Mouse (Mus musculus) liver, embryonic 11.5 days (tissue): Measurements from ENCODE around the gene Nkiras2. TPM values are rescaled to one million over a fixed set of nuclear protein-coding genes. Genes with fewer than 3 reads are reported as not detected.

Experiments
- ATAC-seq: fragments of 200-750 bp; cut with Nextera tagmentation; replicated peaks from 2 replicates; pipeline ENCODE4 v1.8.0; 2017; ENCODE audit warnings: moderate number of reproducible peaks, mild to moderate bottlenecking, moderate TSS enrichment, moderate library complexity; ENCODE audit not compliant: low FRiP score
- DNase-seq: peaks from one replicate; pipeline ENCODE4 v3.0.0-alpha.2; 2017; ENCODE audit warnings: low spot score
- H3K27ac ChIP-seq: fragments of 300-500 bp; sonication (generic); 2 replicates; pipeline ENCODE4 v1.5.1; 2014; ENCODE audit warnings: mild to moderate bottlenecking, low read depth, low read length, control low read depth
- H3K27me3 ChIP-seq: fragments of 300-500 bp; sonication (generic); replicated peaks from 2 replicates; pipeline ENCODE4 v1.6.1; 2014; ENCODE audit warnings: low read length, mixed read lengths; ENCODE audit not compliant: control insufficient read depth, insufficient read depth
- H3K36me3 ChIP-seq: fragments of 300-500 bp; sonication (generic); 2 replicates; pipeline ENCODE4 v1.6.1; 2014; ENCODE audit warnings: mild to moderate bottlenecking, low read length, moderate library complexity, mixed read lengths; ENCODE audit not compliant: control insufficient read depth, insufficient read depth
- H3K4me1 ChIP-seq: fragments of 300-500 bp; sonication (generic); replicated peaks from 2 replicates; pipeline ENCODE4 v1.6.1; 2014; ENCODE audit warnings: low read length, mixed read lengths; ENCODE audit not compliant: control insufficient read depth, insufficient read depth
- H3K4me2 ChIP-seq: fragments of 300-500 bp; sonication (generic); 2 replicates; pipeline ENCODE4 v1.6.1; 2014; ENCODE audit warnings: mild to moderate bottlenecking, control low read depth, moderate library complexity
- H3K4me3 ChIP-seq: fragments of 300-500 bp; sonication (generic); 2 replicates; pipeline ENCODE4 v1.5.1; 2014; ENCODE audit warnings: low read depth, low read length, control low read depth
- H3K9ac ChIP-seq: fragments of 300-500 bp; sonication (generic); 2 replicates; pipeline ENCODE4 v1.6.1; 2014; ENCODE audit warnings: low read depth, low read length, control low read depth
- H3K9me3 ChIP-seq: fragments of 300-500 bp; sonication (generic); 2 replicates; pipeline ENCODE4 v1.6.1; 2016; ENCODE audit warnings: low read length, inconsistent platforms, mixed read lengths; ENCODE audit not compliant: control insufficient read depth
- WGBS: fragments of 180-500 bp; shearing (Covaris S2); extraction: QIAGEN DNeasy Blood & Tissue Kit; methylation state at CpG from one replicate; pipeline ENCODE4 v1.1.7; 2014; 5-methylcytosine and 5-hydroxymethylcytosine counted together
- polyA plus RNA-seq: library from polyadenylated mRNA; unstranded; fragments of >200 nt; fragmentation: Nextera tagmentation; extraction: Ambion mirVana; gene quantifications from 2 replicates; pipeline ENCODE4 v1.2.1, GENCODE M21; 2014

Gene Nkiras2
- 35.4 and 36.5 TPM in 2 replicates for polyA plus RNA-seq

GRCm38 (mm10) chr11:100618761-100619484 is at the start of gene Nkiras2:
TSS of gene Nkiras2 (plus strand) at chr11:100619244.
- H3K4me2 ChIP-seq, result peak within 1 kb of the TSS; percentile 91
- H3K4me3 ChIP-seq, result peak within 1 kb of the TSS; percentile 91
- no peaks in the 10 kb centered on the region for H3K27me3 ChIP-seq
- DNase-seq (peak; percentile 77), ATAC-seq (peak; percentile 76)
- H3K27ac ChIP-seq, result peak within 1 kb of the TSS; percentile 95
- H3K36me3 ChIP-seq, result no peaks in the 10 kb centered on the region
- H3K9me3 ChIP-seq, result no peaks in the 10 kb centered on the region
- H3K9ac ChIP-seq, result peak within 1 kb of the TSS; percentile 94
- under 1% methylated on average over 36 of the region's 36 CpGs for WGBS
- H3K4me1 ChIP-seq, result peaks cover 29% of the 10 kb centered on the region

DNA sequence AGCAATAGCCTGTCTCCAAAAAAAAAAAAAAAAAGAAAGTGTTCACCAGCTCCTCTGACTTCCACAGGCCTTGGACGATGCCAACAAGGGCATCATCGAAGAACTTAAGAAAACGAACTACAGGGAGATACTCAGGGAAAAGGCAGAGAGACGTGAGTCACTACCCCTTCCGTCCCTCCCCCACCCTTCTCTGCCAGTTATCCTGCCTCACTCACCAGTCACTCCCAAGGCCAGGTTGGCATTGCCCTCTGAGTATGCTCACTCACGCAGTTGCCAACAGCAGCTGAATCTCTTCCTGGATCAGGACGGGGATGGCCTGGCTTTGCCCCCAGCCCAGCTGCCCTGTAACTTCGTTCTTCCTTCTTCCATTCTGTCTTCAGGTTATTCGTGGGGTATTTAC is 49.3 kb upstream of the Nkiras2 start:
- Histone ChIP-seq H3K4me2 (no peak overlapping the region), H3K36me3 (no peaks in the 10 kb centered on the region), H3K4me1 (peaks cover 15% of the 10 kb centered on the region), H3K9ac (no peak overlapping the region), H3K27ac (no peak overlapping the region), H3K4me3 (no peak overlapping the region), H3K27me3 (0 out of 2 replicates have a peak, but pooled peaks cover 2% of the 10 kb centered on the region), H3K9me3 (no peaks in the 10 kb centered on the region)
- WGBS, result 61% methylated on average over 9 of the region's 9 CpGs
- DNase-seq, result no peak
- ATAC-seq, result no peak

- peak overlapping the region; percentile 21; the same call in 1 of the 2 replicates for H3K4me3 ChIP-seq
- no peak overlapping the region for H3K27ac ChIP-seq
- H3K4me1 ChIP-seq, result peaks cover 20% of the 10 kb centered on the region
- peak; percentile 65 for DNase-seq
- WGBS, result 11% methylated on average over 8 of the region's 8 CpGs
- H3K4me2 ChIP-seq, result peak overlapping the region; percentile 56
- 0 out of 2 replicates have a peak, but pooled peaks cover 2% of the 10 kb centered on the region for H3K27me3 ChIP-seq
- no peaks in the 10 kb centered on the region for H3K9me3 ChIP-seq
- no peaks in the 10 kb centered on the region for H3K36me3 ChIP-seq
- ATAC-seq, result peak; percentile 37; the same call in 1 of the 2 replicates
- no peak overlapping the region for H3K9ac ChIP-seq
These were observed 48.4 kb upstream of the Nkiras2 start for GRCm38 (mm10) chr11:100570430-100571201.

- Histone ChIP-seq H3K4me3 (peak overlapping the region; percentile 21), H3K4me1 (peaks cover 21% of the 10 kb centered on the region), H3K9me3 (no peaks in the 10 kb centered on the region), H3K4me2 (peak overlapping the region; percentile 56), H3K27ac (no peak overlapping the region), H3K9ac (no peak overlapping the region), H3K36me3 (no peaks in the 10 kb centered on the region), H3K27me3 (0 out of 2 replicates have a peak, but pooled peaks cover 2% of the 10 kb centered on the region)
- 15% methylated on average over 16 of the region's 16 CpGs for WGBS
- ATAC-seq, result no peak
- DNase-seq, result no peak
These were observed 47.9 kb upstream of the Nkiras2 start for GRCm38 (mm10) chr11:100571202-100571567.

GRCm38 (mm10) chr11:100574188-100574587 is 44.9 kb upstream of the Nkiras2 start:
- no peak overlapping the region for H3K27ac ChIP-seq

GRCm38 (mm10) chr11:100574708-100575483 is 44.1 kb upstream of the Nkiras2 start, which contains the start of gene Cnp:
TSS of gene Cnp (plus strand) at chr11:100574904.
- H3K4me2 ChIP-seq, result peak within 1 kb of the TSS; percentile 92
- H3K9ac ChIP-seq, result peak within 1 kb of the TSS; percentile 79
- H3K27me3 ChIP-seq, result 0 out of 2 replicates have a peak, but pooled peaks cover 2% of the 10 kb centered on the region
- ATAC-seq (peak; percentile 71), DNase-seq (peak; percentile 73)
- peaks cover 18% of the 10 kb centered on the region for H3K4me1 ChIP-seq
- H3K27ac ChIP-seq, result peak within 1 kb of the TSS; percentile 43; the same call in 1 of the 2 replicates
- H3K4me3 ChIP-seq, result peak within 1 kb of the TSS; percentile 84
- 2% methylated on average over 47 of the region's 47 CpGs for WGBS
- no peaks in the 10 kb centered on the region for H3K9me3 ChIP-seq
- peaks cover 9% of the 10 kb centered on the region; the same call in 1 of the 2 replicates for H3K36me3 ChIP-seq

More at GRCm38 (mm10) chr11:100574188-100574587, 44.9 kb upstream of the Nkiras2 start:
- H3K36me3 ChIP-seq, result 0 out of 2 replicates have a peak, but pooled peaks cover 3% of the 10 kb centered on the region
- H3K27me3 ChIP-seq, result 0 out of 2 replicates have a peak, but pooled peaks cover 2% of the 10 kb centered on the region
- no peak for ATAC-seq
- peaks cover 18% of the 10 kb centered on the region for H3K4me1 ChIP-seq
- peak overlapping the region; percentile 79; the same call in 1 of the 2 replicates for H3K9ac ChIP-seq
- no peaks in the 10 kb centered on the region for H3K9me3 ChIP-seq
- DNase-seq, result no peak
- 60% methylated on average over 3 of the region's 3 CpGs for WGBS
- peak overlapping the region; percentile 84 for H3K4me3 ChIP-seq
- peak overlapping the region; percentile 92 for H3K4me2 ChIP-seq

DNA sequence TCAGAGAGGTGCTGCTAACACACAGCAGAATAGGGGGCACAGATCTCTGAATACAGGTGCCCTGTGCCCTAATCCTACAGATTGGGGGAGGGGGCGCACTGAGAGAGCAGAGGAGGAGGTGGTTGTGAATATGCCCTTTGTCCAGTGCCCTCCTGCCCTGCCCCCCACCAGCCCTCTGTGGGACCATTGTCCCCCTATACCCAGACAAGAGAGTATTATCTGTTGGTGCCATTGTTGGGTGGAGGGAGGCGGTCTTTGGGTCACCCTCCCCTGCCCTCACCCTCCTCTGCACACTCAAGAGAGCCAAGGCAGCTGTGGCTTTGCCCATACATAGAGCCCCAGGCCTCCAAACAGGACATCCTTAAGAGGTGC is 43.6 kb upstream of the Nkiras2 start:
- Histone ChIP-seq H3K36me3 (peaks cover 10% of the 10 kb centered on the region; the same call in 1 of the 2 replicates), H3K27ac (peak overlapping the region; percentile 43; the same call in 1 of the 2 replicates), H3K4me2 (peak overlapping the region; percentile 92), H3K9ac (peak overlapping the region; percentile 79), H3K4me1 (peaks cover 18% of the 10 kb centered on the region), H3K27me3 (0 out of 2 replicates have a peak, but pooled peaks cover 2% of the 10 kb centered on the region), H3K9me3 (no peaks in the 10 kb centered on the region), H3K4me3 (peak overlapping the region; percentile 84)
- 42% methylated on average over 2 of the region's 2 CpGs for WGBS
- ATAC-seq (no peak; the same call in 1 of the 2 replicates), DNase-seq (no peak)

- H3K9ac ChIP-seq, result no peak overlapping the region
- H3K36me3 ChIP-seq, result peaks cover 12% of the 10 kb centered on the region
- H3K4me1 ChIP-seq, result peaks cover 10% of the 10 kb centered on the region
- H3K27ac ChIP-seq, result no peak overlapping the region
- H3K4me3 ChIP-seq, result no peak overlapping the region
- 0 out of 2 replicates have a peak, but pooled peaks cover 2% of the 10 kb centered on the region for H3K27me3 ChIP-seq
- ATAC-seq (no peak), DNase-seq (no peak)
- WGBS, result 62% methylated on average over 21 of the region's 21 CpGs
- H3K9me3 ChIP-seq, result no peaks in the 10 kb centered on the region
- no peak overlapping the region; the same call in 1 of the 2 replicates for H3K4me2 ChIP-seq
These were observed 42.8 kb upstream of the Nkiras2 start for GRCm38 (mm10) chr11:100576256-100576655.
